Mouse (Mus musculus) ES-E14 (cell line): ENCODE results near the gene Taf4. TPM values are rescaled to one million over a fixed set of nuclear protein-coding genes. Genes with fewer than 3 reads are reported as not detected.

ENCODE experiments used
- DNase-seq: peaks from one replicate; pipeline ENCODE4 v3.0.0-alpha.2; 2013; ENCODE audit warnings: low read depth, low spot score
- H3K27ac ChIP-seq: 2 replicates; pipeline ENCODE4 v1.5.1; 2012; ENCODE audit warnings: low read depth, mild to moderate bottlenecking, low read length, moderate library complexity, mixed read lengths; ENCODE audit not compliant: poor library complexity, insufficient read depth, severe bottlenecking
- H3K36me3 ChIP-seq: 2 replicates; pipeline ENCODE4 v1.6.1; 2012; ENCODE audit warnings: mild to moderate bottlenecking, low read length, moderate library complexity, mixed read lengths; ENCODE audit not compliant: control insufficient read depth, poor library complexity, insufficient read depth, severe bottlenecking
- H3K4me1 ChIP-seq, 2 experiments: fragments of 150-350 bp in 1 of 2; sonication (generic) in 1 of 2; 2 replicates each; pipeline ENCODE4 v1.6.1; 2012; ENCODE audit warnings: low read length in 2 of 2, mild to moderate bottlenecking in 1 of 2, mixed read lengths in 1 of 2; ENCODE audit not compliant: control insufficient read depth in 2 of 2, insufficient read depth in 2 of 2, poor library complexity in 1 of 2
- H3K4me3 ChIP-seq, 2 experiments: fragments of 150-350 bp in 1 of 2; sonication (generic) in 1 of 2; 2 replicates each; pipeline ENCODE4 v1.5.1; 2012; ENCODE audit warnings: low read length in 2 of 2, low read depth in 1 of 2, mild to moderate bottlenecking in 1 of 2, mixed read lengths in 1 of 2; ENCODE audit not compliant: insufficient read depth in 1 of 2, poor library complexity in 1 of 2, severe bottlenecking in 1 of 2
- H3K9ac ChIP-seq: 2 replicates; pipeline ENCODE4 v1.6.1; 2012; ENCODE audit warnings: low read depth, mild to moderate bottlenecking, low read length, mixed read lengths; ENCODE audit not compliant: poor library complexity, insufficient read depth, severe bottlenecking
- H3K9me3 ChIP-seq: fragments of 150-350 bp; sonication (generic); 2 replicates; pipeline ENCODE4 v1.6.1; 2012; ENCODE audit warnings: low read depth, mild to moderate bottlenecking, low read length; ENCODE audit not compliant: control insufficient read depth, insufficient read depth
- CHD2 ChIP-seq: IDR thresholded peaks from 2 replicates; pipeline ENCODE4 v1.6.1; 2014; ENCODE audit warnings: mild to moderate bottlenecking, low read depth, low read length, inconsistent platforms
- HCFC1 ChIP-seq: IDR thresholded peaks from 2 replicates; pipeline ENCODE4 v1.6.1; 2012; ENCODE audit warnings: low read length, inconsistent platforms, borderline replicate concordance; ENCODE audit not compliant: insufficient read depth
- MAFK ChIP-seq: IDR thresholded peaks from 2 replicates; pipeline ENCODE4 v1.6.1; 2014; ENCODE audit warnings: mild to moderate bottlenecking, low read depth, low read length, inconsistent platforms; ENCODE audit not compliant: insufficient read depth
- ZC3H11A ChIP-seq: IDR thresholded peaks from 2 replicates; pipeline ENCODE4 v1.6.1; 2012; ENCODE audit warnings: low read depth, mild to moderate bottlenecking, inconsistent platforms, low read length, borderline replicate concordance
- ZNF384 ChIP-seq: IDR thresholded peaks from 2 replicates; pipeline ENCODE4 v1.6.1; 2012; ENCODE audit warnings: low read depth, low read length, inconsistent platforms
- in situ Hi-C, 2 experiments: fragments of 600-800 bp; cut with MboI; formaldehyde crosslinking; loops; one replicate each; pipeline ENCODE4 v1.15.1; 2025; ENCODE audit warnings: low sequenced_read_pairs in 2 of 2, inconsistent platforms in 1 of 2; ENCODE audit not compliant: unreplicated experiment in 2 of 2
- total RNA-seq: library from RNA; depleted of rRNA; stranded (reverse); fragments of 300-350 nt; gene quantifications from 2 replicates; pipeline ENCODE4 v1.2.3, GENCODE M21; 2012

Taf4 gene
- total RNA-seq, 1 experiment: 19.0 TPM

DNA sequence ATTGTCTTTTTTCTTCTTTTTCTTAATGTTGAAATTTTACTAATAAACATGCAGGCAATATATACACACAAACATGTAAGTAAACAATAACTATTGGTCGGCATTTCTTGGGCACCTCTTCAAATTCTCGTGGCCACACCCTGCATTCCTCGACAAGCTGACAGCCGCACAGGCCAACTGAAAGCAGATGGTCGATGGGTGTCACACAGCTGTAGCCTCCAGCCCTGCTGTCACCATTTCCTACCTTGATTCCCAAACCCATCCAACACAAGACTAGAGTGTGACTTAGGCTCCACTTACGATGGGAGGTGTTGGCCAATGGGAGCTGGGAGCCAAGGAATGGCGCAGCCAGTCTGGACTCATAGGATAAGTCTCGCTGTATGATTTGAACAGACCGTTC lies 25.2 kb upstream of the Taf4 start:
- TF ChIP-seq MAFK (no peak), HCFC1 (no peak), ZC3H11A (no peak), CHD2 (no peak)
- DNase-seq: no peak
- Histone ChIP-seq H3K27ac (no peak overlapping the region), H3K36me3 (no peaks in the 10 kb centered on the region), H3K4me3 (no peak overlapping the region), H3K4me1 (peaks cover 0 to 11% of the 10 kb centered on the region in 2 experiments; a peak in 1 of 4 replicates), H3K9me3 (no peaks in the 10 kb centered on the region), H3K9ac (no peak overlapping the region)
- in situ Hi-C loops: no loop called here

DNA sequence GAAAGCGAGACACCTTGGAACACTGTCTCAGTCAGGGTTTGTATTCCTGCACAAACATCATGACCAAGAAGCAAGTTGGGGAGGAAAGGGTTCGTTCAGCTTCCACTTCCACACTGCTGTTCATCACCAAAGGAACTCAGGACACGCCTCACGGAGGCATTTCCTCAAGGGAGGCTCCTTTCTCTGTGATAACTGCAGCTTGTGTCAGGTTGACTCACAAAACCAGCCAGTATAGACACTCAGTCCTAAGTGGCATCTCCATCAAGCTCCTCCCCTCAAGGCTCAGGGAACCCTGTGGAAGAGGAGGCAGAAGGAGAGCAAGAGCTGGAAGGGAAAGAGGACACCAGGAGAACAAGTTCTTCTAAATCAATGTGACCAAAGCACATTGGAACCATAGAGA lies 22.0 kb upstream of the Taf4 start:
- Histone ChIP-seq H3K9ac (no peak overlapping the region), H3K27ac (no peak overlapping the region), H3K36me3 (no peaks in the 10 kb centered on the region), H3K4me1 (0 out of 4 replicates have a peak, but pooled peaks cover 0 to 3% of the 10 kb centered on the region in 2 experiments), H3K9me3 (no peaks in the 10 kb centered on the region), H3K4me3 (no peak overlapping the region)
- no peak for DNase-seq
- in situ Hi-C loops: no loop called here
- TF ChIP-seq ZNF384 (no peak), CHD2 (no peak), HCFC1 (no peak), MAFK (no peak), ZC3H11A (no peak)

- H3K27ac ChIP-seq: no peak overlapping the region
- no peak overlapping the region for H3K4me3 ChIP-seq
- no peaks in the 10 kb centered on the region for H3K9me3 ChIP-seq
- in situ Hi-C loops: no loop called here
- H3K4me1 ChIP-seq: peaks cover 3 to 8% of the 10 kb centered on the region in 2 experiments
- no peak for DNase-seq
- no peaks in the 10 kb centered on the region for H3K36me3 ChIP-seq
- TF ChIP-seq CHD2 (no peak), ZC3H11A (no peak), ZNF384 (no peak), HCFC1 (no peak), MAFK (no peak)
- no peak overlapping the region for H3K9ac ChIP-seq
Measured at GRCm38 (mm10) chr2:179993071-179993470, 16.6 kb upstream of the Taf4 start.

- in situ Hi-C loops: no loop called here
Measured at GRCm38 (mm10) chr2:179989098-179989497, 12.7 kb upstream of the Taf4 start.

GRCm38 (mm10) chr2:179986437-179987022 lies 10.1 kb upstream of the Taf4 start:
- Histone ChIP-seq H3K36me3 (no peaks in the 10 kb centered on the region), H3K4me1 (peaks cover 5 to 12% of the 10 kb centered on the region in 2 experiments), H3K9me3 (no peaks in the 10 kb centered on the region), H3K27ac (no peak overlapping the region), H3K4me3 (no peak overlapping the region), H3K9ac (no peak overlapping the region)
- no peak for DNase-seq
- in situ Hi-C loops: no loop called here
- no peak for TF ChIP-seq MAFK
- TF ChIP-seq HCFC1: no peak
- TF ChIP-seq ZNF384: no peak
- no peak for TF ChIP-seq CHD2
- TF ChIP-seq ZC3H11A: no peak

More at GRCm38 (mm10) chr2:179989098-179989497, 12.7 kb upstream of the Taf4 start:
- Histone ChIP-seq H3K9me3 (no peaks in the 10 kb centered on the region), H3K27ac (no peak overlapping the region), H3K36me3 (no peaks in the 10 kb centered on the region), H3K4me3 (no peak overlapping the region), H3K4me1 (peaks cover 5 to 12% of the 10 kb centered on the region in 2 experiments), H3K9ac (no peak overlapping the region)
- no peak for DNase-seq
- TF ChIP-seq MAFK (peak; percentile 73), ZC3H11A (no peak), ZNF384 (no peak), CHD2 (no peak), HCFC1 (no peak)
